Mouse (Mus musculus) E14TG2a.4 (cell line): ENCODE measurements around the gene Itprid1.

Experiments
- CTCF ChIP-seq: conservative IDR thresholded peaks from 2 replicates; pipeline ENCODE4 v1.5.1; 2014; ENCODE audit warnings: low read length
- POU5F1 ChIP-seq: IDR thresholded peaks from 2 replicates; pipeline ENCODE4 v1.6.1; 2014; ENCODE audit warnings: low read length, borderline replicate concordance

GRCm38 (mm10) chr6:56027318-56027717 is 190.6 kb downstream of the Itprid1 start:
- TF ChIP-seq CTCF: no peak
- no peak for TF ChIP-seq POU5F1
